Mouse (Mus musculus) cerebellum, postnatal 36 days (tissue): ENCODE measurements at regions not wholly inside any gene's neighbourhood (a gene's known extent, or its start where the extent isn't known, plus 50 kb on each side); places are given as distances from the start of the nearest gene placed in this dataset.
A peak's percentile ranks its signal among the peaks of the same experiment; 100 is the strongest.

ENCODE experiments used
- DNase-seq, 2 experiments: peaks; one replicate each; pipeline ENCODE4 v3.0.0; 2021 to 2022; ENCODE audit warnings: mixed read lengths in 2 of 2

DNA sequence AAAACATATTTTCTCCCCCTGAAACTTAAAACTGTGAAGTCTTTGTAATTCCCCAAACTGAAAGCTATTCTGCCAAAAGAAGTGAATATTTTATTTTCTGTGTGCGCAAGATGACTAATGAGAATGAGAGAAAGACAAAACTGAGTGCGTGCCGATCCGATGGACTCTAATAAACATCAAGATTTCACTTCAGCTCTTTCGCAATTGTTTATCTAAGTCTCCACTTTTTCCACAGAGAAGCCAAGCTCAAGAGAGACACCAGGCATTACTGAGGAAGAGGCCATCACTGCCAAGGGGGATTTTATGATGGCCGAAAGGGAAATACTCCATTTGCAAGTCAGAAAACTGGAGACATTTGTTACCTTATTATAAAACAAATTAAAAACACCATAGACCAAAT lies 55.0 kb upstream of the Uqcrfs1 start:
- no peak for DNase-seq

- no peak for DNase-seq
Observed at GRCm38 (mm10) chr13:30600625-30601407, 55.7 kb upstream of the Uqcrfs1 start.

DNA sequence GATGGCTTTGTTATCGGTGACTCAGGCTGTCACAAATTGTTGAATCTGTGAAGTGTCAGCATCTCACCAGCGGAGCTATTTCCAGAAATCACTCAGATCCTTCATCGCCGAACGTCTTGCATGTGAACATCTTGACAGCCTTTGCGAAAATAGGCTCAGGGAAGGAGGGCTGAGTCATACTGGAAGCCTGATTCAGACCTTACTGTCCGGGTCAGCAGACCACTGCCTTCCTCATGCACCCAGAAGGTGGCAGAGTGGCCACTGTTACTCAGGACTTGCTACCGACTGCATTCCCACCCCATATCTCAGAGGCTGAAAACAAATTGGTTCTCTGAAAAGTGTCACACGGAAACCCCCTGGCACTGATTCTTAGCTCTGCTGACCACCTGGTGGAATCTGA lies 55.9 kb upstream of the Dusp22 start:
- DNase-seq, result peak in 1 of 2 experiments; percentile 8

GRCm38 (mm10) chr13:30607343-30607742 lies 52.5 kb upstream of the Dusp22 start:
- no peak for DNase-seq

- DNase-seq, result no peak
Observed at GRCm38 (mm10) chr13:30607881-30608280, 51.9 kb upstream of the Dusp22 start.

DNA sequence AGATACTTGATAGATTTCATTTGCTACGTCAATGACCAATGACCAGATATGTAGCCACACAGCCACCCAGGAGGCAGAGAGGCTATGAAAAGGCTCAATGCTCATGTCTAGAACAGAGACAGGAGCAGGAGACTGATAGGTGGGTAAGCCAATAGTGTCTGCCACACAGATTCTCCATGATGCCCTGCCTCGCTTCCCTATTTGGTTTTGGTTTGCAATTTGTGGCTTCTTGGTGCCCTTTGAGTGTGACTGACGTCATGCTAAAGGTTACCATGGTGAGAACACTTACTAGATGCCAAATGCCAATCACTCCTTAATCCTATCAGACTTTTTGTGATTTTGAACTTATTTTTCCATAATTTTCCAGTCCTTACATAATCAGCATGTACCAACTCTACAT lies 50.0 kb upstream of the Dusp22 start:
- DNase-seq, result no peak
